Mouse (Mus musculus) heart, postnatal 10 days (tissue): ENCODE results near the gene Gnaq. TPM values are rescaled to one million over a fixed set of nuclear protein-coding genes. Genes with fewer than 3 reads are reported as not detected.
"Not testable (repeated sequence)": the region's sequence is repeated elsewhere in the genome, so short reads cannot be mapped to it uniquely, and the experiment has no call there.

Experiments used
- DNase-seq, 2 experiments: peaks; one replicate each; pipeline ENCODE4 v3.0.0; 2021
- intact Hi-C: fragments of 180-260 bp; cut with DNase I; formaldehyde crosslinking; loops from one replicate; pipeline ENCODE4 v1.15.1; 2025
- total RNA-seq, 2 experiments: library from RNA; stranded (reverse); gene quantifications; 2 replicates each; pipeline ENCODE4 v1.2.3; 2021

Gnaq gene
- 10 to 100 TPM; 37.3 to 38.1 TPM for total RNA-seq

DNA sequence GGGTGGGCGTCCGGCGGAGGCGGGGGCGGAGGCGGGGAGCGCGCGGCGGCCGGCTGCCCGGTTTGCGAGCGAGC lies at the start of gene Gnaq:
Gene Gnaq, plus strand, starts transcription at position 41 of the 74 bp plus-strand sequence.
- DNase-seq, result no peak
- intact Hi-C loops, result loop anchor here (5.0 kb wide), 5 partner anchors 35 to 465 kb away; no protein-coding TSS in a partner anchor

DNA sequence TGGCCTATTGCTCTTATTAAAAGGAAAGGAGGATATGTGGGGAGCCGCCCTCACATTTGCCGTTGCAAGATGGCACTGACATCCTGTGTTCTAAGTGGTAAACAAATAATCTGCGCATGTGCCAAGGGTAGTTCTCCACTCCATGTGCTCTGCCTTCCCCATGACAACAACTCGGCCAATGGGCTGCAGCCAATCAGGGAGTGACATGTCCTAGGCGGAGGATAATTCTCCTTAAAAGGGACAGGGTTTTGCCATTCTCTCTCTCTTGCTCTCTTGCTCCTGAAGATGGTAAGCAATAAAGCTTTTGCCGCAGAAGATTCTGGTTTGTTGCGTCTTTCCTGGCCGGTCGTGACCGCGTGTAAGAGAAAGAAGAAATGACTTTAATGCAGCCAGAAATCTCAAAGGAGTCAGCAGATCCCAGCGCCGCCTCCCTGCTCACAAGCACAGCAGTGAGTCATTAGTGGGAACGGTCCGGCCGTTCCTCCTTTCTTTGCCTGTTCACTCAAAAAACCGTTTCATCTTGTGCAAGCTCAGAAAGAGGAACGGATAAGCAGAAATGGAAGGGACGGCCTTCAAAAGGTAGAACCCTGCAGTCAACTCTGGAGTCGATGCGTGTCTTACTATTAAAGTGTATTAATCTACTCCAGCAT lies 48.5 kb upstream of the Gnaq start:
- intact Hi-C loops, result not testable (repeated sequence)
- DNase-seq, result peak in 1 of 2 experiments; percentile 10

DNA sequence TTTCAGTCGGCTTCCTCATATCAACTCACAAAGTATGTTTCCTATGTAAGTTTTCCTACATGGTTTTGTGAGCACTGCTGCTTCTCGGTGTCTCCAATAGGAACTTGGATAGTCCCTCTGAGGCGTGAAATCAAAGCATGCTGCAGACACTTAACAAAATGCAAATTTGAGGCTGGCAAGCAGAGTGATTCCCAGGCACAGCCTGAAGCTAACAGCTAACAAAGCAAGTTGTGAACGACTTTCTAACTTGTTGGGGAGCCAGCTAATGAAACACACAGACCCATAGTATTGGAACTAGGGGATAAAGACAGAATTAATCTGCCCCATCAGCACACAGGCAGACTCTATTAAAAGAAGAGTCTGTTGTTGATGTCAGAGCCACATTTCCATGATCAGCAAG lies 47.4 kb upstream of the Gnaq start:
- no peak for DNase-seq
- intact Hi-C loops, result no loop called here

DNA sequence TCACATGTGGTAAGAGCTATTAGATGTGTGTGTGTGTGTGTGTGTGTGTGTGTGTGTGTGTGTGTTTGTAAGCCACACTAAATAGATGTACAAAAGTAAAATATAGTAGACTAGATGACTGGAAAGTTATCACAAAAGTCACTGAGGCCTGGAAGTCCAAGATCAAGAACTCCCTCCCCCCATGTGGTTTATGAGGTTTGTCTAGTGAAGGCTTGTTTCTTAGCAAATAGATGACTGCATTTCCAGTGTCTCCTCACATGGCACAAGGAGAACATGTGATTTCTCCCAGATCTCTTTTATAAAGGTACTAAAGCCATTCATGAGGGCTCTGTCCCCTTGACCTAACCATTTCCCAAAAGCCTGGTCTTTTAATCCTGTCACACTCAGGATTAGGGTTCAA lies 46.5 kb upstream of the Gnaq start:
- intact Hi-C loops, result no loop called here

DNA sequence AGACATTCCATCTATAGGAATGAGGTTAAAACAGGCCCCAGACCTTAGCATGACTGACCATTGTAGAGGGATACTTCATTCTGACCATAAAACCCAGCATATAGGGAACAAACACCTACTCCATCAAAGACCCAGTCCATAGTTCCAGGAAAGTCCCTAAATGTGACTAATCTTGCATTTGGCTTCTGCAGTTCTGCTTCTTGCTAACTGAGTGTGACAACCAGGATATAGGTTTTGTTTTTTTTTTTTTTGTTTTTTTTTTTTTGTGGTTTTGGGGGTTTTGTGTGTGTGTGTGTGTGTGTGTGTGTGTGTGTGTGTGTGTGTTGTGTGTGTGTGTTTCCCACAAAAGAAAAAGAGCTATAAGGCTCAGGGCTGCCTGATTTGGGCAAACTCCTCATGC lies 46.0 kb upstream of the Gnaq start:
- no peak for DNase-seq
- intact Hi-C loops, result no loop called here

More for the DNA sequence above, 46.5 kb upstream of the Gnaq start:
- no peak for DNase-seq

DNA sequence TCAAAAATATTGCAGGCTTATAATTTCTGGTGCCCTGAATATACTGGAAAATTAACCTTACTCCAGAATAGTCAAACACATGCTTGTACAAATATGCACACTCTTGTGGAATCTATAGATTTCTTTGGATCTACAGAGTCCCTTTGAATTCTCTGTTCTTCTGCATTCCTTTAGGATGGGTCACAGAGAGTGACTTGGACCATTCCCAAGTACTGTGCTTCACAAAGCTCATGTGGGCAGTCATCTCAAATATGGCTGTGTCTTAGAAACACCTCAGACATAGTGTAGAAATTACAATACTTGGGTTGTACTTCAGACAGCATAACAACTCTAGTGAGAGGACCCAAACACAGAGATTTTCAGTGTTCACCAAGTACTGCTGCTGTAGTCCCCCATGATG lies 45.2 kb upstream of the Gnaq start:
- intact Hi-C loops, result no loop called here
- DNase-seq, result no peak

DNA sequence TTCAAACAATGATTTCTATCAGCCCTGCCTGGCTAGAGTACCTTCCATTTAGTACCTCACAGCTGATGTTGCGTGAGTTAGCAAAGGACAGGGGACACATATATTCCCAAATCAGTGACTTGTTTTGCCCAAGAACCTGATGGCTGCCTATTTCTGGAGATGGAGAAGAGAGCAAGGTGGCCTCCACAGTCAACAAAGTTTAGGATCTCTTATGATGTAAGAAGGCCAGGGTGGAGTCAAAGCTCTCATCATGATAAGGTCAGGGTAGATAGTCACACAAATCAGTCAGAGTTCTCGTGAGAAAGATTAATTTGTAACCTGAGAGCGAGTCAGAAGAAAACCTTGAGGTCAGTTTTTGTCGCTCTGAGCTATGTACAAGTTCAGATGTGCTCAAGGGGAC lies 39.0 kb upstream of the Gnaq start:
- intact Hi-C loops, result no loop called here
- no peak for DNase-seq

DNA sequence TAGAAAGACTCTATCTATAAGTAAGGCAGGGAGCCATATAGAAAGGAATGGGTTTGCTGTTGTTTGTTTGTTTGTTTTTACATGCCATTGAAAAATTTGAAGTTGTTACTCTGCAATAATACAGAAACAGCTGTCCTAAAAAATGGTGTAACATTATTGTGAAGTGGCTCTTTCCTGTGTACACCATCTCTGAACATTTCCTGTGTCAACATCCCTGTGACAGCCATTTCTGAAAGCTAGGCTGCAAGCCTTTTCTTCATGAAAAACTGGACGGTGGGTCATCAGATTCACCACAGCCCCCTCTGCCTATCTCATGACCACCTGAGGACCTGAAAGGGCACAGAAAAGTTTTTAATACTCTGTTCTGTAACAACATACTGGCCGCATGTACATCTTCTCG lies 22.7 kb upstream of the Gnaq start:
- no peak for DNase-seq
- intact Hi-C loops, result no loop called here

DNA sequence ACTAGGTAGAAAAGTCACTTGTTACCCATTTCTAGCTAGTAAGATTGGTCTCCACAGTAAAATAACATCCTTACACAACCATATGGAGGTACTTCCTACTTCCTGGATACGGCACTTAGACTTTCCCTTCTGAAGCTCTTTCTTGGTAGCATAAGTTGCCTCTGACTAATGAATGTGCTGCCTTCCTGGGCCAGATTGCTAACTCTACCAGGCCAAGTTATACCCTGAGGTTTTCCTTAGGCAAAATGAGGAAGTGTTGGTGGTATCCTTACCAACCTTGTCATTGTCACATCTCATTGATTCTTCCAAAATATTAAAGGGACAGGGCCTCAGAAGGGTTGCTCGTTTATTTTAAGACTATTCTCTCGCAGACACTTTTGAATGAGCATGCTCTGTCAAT lies 22.0 kb upstream of the Gnaq start:
- intact Hi-C loops, result no loop called here
- no peak for DNase-seq

DNA sequence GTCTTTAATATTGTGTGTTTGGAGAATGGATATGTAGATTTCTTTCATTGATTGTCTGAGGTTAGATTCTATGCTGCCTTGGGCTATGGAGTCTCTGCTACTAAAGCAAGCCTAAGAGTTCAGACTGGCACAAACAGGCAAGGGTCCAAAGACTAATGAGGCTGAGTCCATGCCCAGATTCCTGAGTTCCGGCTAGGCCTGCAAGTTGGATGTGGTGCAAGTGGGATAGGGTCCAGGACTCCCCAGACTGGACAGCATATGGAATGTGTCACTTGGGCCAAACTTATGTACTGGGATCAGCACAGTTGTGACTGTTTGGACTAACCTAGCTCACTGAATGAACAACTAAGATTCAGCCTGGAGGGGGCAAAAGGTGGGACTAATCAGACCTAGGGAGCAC lies 19.3 kb upstream of the Gnaq start:
- peak; percentile 85 to 88 for DNase-seq
- intact Hi-C loops, result no loop called here

DNA sequence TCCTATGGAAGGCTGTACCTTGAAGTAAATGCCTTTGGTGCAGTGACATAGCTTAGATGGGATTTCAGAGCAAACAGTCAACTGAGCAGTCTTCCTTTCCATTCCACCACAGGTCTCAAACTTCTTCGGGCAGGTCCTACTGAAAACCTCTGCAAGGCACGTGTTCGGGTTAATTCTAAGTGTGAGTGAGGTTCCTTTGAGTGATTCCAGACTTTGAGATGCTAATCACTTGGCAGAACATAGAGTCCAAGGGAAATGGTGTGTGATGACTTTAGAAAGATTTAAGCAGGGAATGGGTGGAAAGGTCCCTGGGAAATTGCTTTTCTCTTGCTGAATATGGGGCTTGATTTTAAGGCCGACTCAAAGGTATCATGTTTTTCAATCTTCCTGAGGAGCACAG lies 14.2 kb upstream of the Gnaq start:
- intact Hi-C loops, result no loop called here
- DNase-seq, result no peak

DNA sequence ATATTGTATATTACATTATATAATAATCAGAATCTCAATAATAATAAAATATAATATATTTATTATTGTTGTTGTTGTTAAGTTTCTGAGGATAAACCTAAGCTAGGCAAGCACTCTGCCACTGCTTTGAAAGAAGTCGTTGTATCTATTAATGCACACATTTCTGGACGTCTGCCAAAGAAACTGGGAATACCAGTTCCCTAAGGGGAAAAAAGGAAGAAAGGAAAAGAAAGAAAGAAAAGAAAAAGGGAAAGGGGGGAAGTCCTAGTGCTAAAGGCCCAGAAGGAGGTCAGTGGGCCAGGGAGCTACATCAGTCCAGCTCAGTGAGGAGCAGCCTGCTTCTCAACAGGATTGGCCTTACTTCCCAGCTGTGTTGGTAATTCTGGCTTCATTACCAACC lies 11.3 kb upstream of the Gnaq start:
- intact Hi-C loops, result no loop called here
- DNase-seq, result no peak

DNA sequence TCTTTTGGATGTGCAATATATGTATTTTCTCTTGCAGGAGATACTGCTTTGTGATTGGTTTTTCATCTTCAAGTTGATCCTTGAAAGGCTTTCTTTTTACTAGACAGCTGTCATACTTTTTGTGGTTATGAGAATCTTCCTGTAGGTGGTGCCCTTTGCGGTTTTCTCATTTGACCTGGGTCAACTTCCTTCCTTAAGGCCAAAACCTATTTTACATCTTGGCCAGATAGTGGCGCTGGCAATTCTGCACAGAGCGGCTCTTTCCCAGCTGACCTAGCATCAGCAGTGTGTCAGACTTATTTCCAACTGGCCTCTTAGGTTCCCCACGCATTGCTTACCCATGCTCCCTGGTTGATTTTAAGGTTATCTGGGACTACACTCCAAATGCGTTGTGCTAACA lies 3.9 kb upstream of the Gnaq start:
- intact Hi-C loops, result loop anchor here (5.0 kb wide), 1 partner anchor 61 kb away; no protein-coding TSS in a partner anchor
- DNase-seq, result peak in 1 of 2 experiments; percentile 43

DNA sequence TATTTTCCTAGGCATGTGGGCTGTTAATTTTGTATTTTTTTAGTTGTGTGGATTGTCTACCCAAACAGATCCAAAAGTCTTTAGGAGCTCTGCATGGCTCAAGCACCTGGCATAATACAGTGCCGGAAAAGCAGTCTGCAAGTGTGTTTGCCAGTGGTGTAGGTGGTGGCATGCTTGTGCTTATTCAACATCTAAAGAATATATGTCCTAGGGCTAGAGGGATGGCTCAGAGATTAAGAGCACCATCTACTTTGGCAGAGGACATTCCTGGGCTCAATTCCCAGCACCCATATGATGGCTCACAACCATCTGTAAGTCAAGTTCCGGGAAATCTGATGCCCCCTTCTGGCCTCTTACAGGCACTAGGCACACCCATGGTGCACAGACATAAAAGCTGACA lies 3.5 kb upstream of the Gnaq start:
- intact Hi-C loops, result loop anchor here (5.0 kb wide), 1 partner anchor 62 kb away; no protein-coding TSS in a partner anchor
- no peak for DNase-seq

DNA sequence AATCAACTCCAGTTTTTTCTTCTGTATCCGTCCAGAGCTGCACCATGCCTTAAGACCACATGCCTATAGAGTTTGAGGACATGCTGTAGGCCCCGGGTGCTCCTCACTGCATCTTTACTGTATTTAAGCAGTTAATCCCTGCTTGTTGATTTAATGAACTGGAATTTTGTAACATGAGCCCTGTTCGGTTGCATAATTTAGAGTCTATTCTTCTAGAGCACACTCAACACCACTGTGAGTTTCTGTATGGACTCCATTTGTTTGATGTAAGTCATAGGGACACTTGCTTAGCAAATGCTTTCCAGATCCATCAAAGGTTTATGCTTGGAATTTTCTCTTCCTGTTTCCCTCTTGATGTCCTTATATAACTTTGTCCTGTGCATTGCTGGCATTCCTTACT lies 2.2 kb upstream of the Gnaq start:
- no peak for DNase-seq
- intact Hi-C loops, result loop anchor here (5.0 kb wide), 5 partner anchors 37 to 467 kb away; no protein-coding TSS in a partner anchor

DNA sequence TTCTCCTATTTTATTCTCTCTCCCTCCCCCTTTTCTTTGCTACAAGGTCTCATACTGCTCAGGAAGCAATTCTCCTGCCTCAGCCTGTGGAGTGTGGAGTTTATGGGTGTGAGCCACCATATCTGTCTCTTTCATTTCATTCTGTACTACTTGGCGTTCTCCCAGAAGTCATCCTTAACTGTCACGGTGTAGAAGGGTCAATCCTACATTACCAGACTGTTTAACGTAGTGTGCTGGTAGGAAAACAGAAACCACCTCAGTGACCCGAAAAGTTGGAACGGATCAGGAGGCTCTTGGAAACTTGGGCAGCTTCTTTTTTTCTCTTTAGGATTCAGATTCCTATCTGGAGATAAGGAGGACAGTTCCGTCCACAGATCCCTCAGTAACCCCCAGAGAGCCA lies 800 bp upstream of the Gnaq start:
- no peak for DNase-seq

DNA sequence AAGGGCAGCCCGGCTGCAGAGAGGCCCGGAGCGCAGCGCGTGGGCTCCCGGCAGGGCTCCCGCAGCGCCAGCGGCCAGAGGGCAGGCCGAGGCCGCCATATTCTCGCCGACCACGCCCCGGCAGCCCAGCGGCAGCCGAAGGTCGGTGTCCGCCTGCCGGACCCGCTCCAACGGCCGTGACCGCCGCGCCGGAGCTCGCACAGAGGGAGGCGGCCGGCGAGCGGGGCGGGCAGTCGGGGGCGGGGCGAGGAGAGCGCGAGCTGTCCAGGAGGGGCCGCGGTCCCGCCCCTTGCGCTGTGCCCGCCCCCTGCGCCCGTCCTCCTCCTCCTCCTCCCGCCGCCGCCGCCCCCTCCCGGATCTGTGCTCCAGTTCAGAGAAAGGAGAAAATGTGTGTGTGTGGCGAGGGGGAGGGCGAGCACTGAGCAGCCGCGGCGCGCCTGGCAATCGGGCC lies 266 bp upstream of the Gnaq start:
- intact Hi-C loops, result loop anchor here (5.0 kb wide), 5 partner anchors 35 to 465 kb away; no protein-coding TSS in a partner anchor
- peak; percentile 92 to 94 for DNase-seq

More for the DNA sequence above, 800 bp upstream of the Gnaq start:
- intact Hi-C loops, result loop anchor here (5.0 kb wide), 5 partner anchors 35 to 465 kb away; no protein-coding TSS in a partner anchor

DNA sequence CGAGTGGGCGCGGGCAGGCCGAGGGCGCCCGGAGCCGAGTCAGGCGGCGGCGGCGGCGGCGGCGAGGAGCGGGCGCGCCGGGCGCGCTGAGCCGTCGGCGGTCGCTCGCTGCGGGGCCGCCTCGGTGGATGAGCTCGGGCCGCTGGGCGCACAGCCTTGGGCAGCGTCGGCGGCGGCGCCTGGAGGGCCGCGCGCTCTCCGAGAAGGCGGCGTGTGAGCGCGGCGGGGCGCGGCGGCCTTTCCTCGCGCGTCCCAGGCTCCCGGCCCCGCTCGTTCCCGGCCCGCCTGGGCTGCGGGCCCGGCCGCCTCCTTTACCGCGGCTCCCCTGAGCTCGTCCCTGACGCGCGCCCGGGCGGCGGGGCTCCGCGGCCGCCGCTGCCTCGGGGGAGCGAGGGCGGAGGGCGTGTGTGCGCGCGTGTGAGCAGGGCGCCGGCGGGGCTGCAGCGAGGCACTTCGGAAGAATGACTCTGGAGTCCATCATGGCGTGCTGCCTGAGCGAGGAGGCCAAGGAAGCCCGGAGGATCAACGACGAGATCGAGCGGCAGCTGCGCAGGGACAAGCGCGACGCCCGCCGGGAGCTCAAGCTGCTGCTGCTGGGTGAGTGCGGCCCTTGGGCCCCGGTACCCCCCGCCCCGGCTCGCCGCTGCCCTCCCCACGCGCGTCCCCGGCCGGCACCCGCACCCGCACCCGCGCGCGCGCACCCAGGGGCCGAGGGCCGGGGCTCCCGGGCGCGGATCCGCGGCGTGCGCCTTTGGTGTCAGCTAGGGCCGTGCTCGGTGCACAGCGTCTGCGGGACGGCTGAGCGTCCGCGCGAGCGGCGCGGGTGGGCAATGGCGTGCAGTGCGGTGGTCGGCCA lies 462 bp downstream of the Gnaq start:
- DNase-seq, result peak; percentile 71 to 81
- intact Hi-C loops, result loop anchor here (5.0 kb wide), 5 partner anchors 34 to 464 kb away; no protein-coding TSS in a partner anchor

DNA sequence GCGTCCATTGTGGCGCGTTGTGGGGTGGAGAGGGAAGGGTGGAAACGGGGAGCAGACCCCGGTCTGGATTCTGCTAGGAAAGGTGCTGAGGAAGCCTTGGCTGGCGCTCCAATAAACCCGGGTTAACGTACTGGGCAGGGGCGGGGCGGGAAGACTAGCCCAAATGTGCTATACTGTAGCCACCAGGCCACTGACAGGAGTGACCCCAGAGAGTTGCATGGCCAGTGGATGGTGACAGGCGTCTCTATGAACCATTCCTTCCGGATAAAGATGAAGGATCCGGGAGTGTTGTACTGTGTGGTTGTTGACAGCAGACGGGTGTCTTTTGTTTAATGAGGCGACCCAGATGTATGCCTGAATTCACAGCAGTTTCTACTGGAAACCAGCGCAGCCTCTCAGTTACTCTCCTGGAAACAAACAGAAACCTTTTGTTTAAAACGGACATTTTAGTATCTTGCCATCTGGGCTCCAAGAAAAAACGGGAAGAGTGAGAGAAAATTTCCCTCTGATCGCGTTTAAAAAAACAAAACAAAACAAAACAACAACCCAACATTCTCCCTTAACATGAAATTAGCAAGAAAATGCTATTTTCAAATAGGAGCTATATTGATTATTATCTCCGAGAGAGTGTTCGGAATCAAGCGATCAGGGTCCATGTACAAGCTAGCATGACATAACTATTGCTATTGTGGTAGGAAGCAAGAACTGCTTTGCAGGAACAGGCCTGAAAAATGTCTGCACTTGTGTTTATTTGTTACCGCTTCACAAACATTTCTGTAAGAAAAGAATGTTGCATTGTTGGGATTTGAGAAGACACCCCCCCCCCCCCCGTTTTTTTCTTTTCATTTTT lies 1.3 kb downstream of the Gnaq start:
- DNase-seq, result peak; percentile 59 to 63
- intact Hi-C loops, result loop anchor here (5.0 kb wide), 5 partner anchors 33 to 463 kb away; no protein-coding TSS in a partner anchor

DNA sequence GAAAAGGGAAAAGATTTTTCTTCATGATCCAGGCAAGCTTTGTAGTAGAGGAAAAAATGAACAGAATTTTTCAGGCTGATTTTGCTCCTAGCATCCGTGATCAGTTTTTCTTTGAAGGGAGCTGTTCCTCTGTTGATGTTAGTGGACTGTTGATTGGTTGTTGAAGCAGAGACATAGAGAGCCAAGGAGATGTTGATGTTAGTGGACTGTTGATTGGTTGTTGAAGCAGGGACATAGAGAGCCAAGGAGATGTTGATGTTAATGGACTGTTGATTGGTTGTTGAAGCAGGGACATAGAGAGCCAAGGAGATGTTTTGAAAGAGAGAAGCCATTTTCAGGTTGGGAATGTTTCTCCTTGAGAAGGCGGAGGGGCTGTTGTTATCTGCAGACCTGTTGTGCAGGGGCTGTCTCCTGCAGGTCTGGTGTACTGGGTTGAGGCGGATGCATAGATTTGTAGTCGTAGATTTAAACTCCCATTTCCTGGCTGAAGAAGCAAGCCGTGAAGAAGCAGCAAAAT lies 5.5 kb downstream of the Gnaq start:
- no peak for DNase-seq
- intact Hi-C loops, result no loop called here

DNA sequence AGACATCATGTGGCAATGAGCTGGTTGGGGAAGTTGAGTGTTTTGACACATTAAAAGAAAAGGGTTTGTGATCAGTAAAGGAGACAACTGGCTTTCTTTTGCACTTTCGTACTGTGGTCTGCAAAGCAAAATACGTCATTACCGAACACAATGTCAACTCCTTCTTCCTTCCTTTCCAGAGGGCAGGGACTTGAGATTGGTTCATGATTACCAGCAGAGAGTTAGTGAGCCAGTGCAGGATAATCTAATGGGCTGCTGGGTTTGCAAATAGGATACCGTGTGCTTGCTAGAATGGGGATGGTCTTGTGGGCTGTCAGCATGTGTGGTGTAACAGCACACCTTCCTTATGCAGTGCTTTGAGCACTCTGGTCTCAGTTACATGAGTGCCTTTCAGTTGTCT lies 8.1 kb downstream of the Gnaq start:
- intact Hi-C loops, result no loop called here
- DNase-seq, result no peak
